Mouse (Mus musculus): ENCODE measurements at regions not wholly inside any gene's neighbourhood (a gene's known extent, or its start where the extent isn't known, plus 50 kb on each side); places are given as distances from the start of the nearest gene placed in this dataset.
"Not testable (repeated sequence)": the region's sequence is repeated elsewhere in the genome, so short reads cannot be mapped to it uniquely, and the experiment has no call there.

GRCm38 (mm10) chr17:6853641-6854040 is 71.1 kb upstream of the Ezr start:
- H3K4me3 ChIP-seq (ENCODE audit: low read depth, low read length): no peak overlapping the region
- no peak overlapping the region for H3K9ac ChIP-seq (ENCODE audit: low read length)
- DNase-seq (ENCODE audit: low spot score): no peak
- no peaks in the 10 kb centered on the region for H3K9me3 ChIP-seq (ENCODE audit: control insufficient read depth, low read length)
- no peaks in the 10 kb centered on the region for H3K4me1 ChIP-seq (replicated peaks; ENCODE audit: control insufficient read depth, insufficient read depth)
- TF ChIP-seq CTCF (IDR thresholded peaks at IDR 0.05; ENCODE audit: low read depth) (no peak), EP300 (optimal IDR thresholded peaks at IDR 0.05) (no peak)
- H3K27me3 ChIP-seq (ENCODE audit: control insufficient read depth, insufficient read depth, low read length): no peaks in the 10 kb centered on the region
- no peak for ATAC-seq (ENCODE audit: low FRiP score, low TSS enrichment)
- no peak overlapping the region for H3K27ac ChIP-seq (replicated peaks)
- H3K36me3 ChIP-seq (ENCODE audit: control insufficient read depth, insufficient read depth, low read length): no peaks in the 10 kb centered on the region
- 73% methylated on average over 6 of the region's 6 CpGs for WGBS
- no peak overlapping the region for H3K4me2 ChIP-seq (replicated peaks; ENCODE audit: low read depth)

- Histone ChIP-seq H3K4me3 (ENCODE audit: low read depth, low read length) (no peak overlapping the region), H3K27ac (replicated peaks) (peak overlapping the region; percentile 4; the same call in 1 of the 2 replicates), H3K9me3 (ENCODE audit: control insufficient read depth, low read length) (no peaks in the 10 kb centered on the region), H3K36me3 (ENCODE audit: control insufficient read depth, insufficient read depth, low read length) (no peaks in the 10 kb centered on the region), H3K4me1 (replicated peaks; ENCODE audit: control insufficient read depth, insufficient read depth) (no peaks in the 10 kb centered on the region), H3K4me2 (replicated peaks; ENCODE audit: low read depth) (no peak overlapping the region), H3K9ac (ENCODE audit: low read length) (no peak overlapping the region), H3K27me3 (ENCODE audit: control insufficient read depth, insufficient read depth, low read length) (no peaks in the 10 kb centered on the region)
- TF ChIP-seq CTCF (IDR thresholded peaks at IDR 0.05; ENCODE audit: low read depth): peak; percentile 59
- no peak for TF ChIP-seq EP300 (optimal IDR thresholded peaks at IDR 0.05)
- DNase-seq (ENCODE audit: low spot score) (peak; percentile 48), ATAC-seq (ENCODE audit: low FRiP score, low TSS enrichment) (peak; percentile 57; the same call in 1 of the 2 replicates)
- 45% methylated on average over 11 of the region's 11 CpGs for WGBS
These were observed 69.8 kb upstream of the Ezr start for GRCm38 (mm10) chr17:6852177-6852947.

GRCm38 (mm10) chr17:6850513-6850912 is 67.9 kb upstream of the Ezr start:
- no peaks in the 10 kb centered on the region for H3K9me3 ChIP-seq (ENCODE audit: control insufficient read depth, low read length)
- TF ChIP-seq EP300 (optimal IDR thresholded peaks at IDR 0.05): no peak
- no peak for TF ChIP-seq CTCF (IDR thresholded peaks at IDR 0.05; ENCODE audit: low read depth)
- no peaks in the 10 kb centered on the region for H3K36me3 ChIP-seq (ENCODE audit: control insufficient read depth, insufficient read depth, low read length)
- H3K4me3 ChIP-seq (ENCODE audit: low read depth, low read length): no peak overlapping the region
- H3K9ac ChIP-seq (ENCODE audit: low read length): no peak overlapping the region
- no peak overlapping the region for H3K27ac ChIP-seq (replicated peaks)
- no peaks in the 10 kb centered on the region for H3K4me1 ChIP-seq (replicated peaks; ENCODE audit: control insufficient read depth, insufficient read depth)
- no peak overlapping the region for H3K4me2 ChIP-seq (replicated peaks; ENCODE audit: low read depth)
- DNase-seq (ENCODE audit: low spot score) (no peak), ATAC-seq (ENCODE audit: low FRiP score, low TSS enrichment) (no peak)
- H3K27me3 ChIP-seq (ENCODE audit: control insufficient read depth, insufficient read depth, low read length): no peaks in the 10 kb centered on the region

- not testable (repeated sequence) for ATAC-seq (ENCODE audit: low FRiP score, low TSS enrichment); H3K4me3 ChIP-seq (ENCODE audit: low read depth, low read length); H3K4me1 ChIP-seq (replicated peaks; ENCODE audit: control insufficient read depth, insufficient read depth); H3K9me3 ChIP-seq (ENCODE audit: control insufficient read depth, low read length); H3K4me2 ChIP-seq (replicated peaks; ENCODE audit: low read depth); H3K9ac ChIP-seq (ENCODE audit: low read length); DNase-seq (ENCODE audit: low spot score); H3K36me3 ChIP-seq (ENCODE audit: control insufficient read depth, insufficient read depth, low read length); H3K27me3 ChIP-seq (ENCODE audit: control insufficient read depth, insufficient read depth, low read length); H3K27ac ChIP-seq (replicated peaks)
- 91% methylated on average over 19 of the region's 19 CpGs for WGBS
These were observed 59.3 kb upstream of the Ezr start for GRCm38 (mm10) chr17:6841781-6842465.

DNA sequence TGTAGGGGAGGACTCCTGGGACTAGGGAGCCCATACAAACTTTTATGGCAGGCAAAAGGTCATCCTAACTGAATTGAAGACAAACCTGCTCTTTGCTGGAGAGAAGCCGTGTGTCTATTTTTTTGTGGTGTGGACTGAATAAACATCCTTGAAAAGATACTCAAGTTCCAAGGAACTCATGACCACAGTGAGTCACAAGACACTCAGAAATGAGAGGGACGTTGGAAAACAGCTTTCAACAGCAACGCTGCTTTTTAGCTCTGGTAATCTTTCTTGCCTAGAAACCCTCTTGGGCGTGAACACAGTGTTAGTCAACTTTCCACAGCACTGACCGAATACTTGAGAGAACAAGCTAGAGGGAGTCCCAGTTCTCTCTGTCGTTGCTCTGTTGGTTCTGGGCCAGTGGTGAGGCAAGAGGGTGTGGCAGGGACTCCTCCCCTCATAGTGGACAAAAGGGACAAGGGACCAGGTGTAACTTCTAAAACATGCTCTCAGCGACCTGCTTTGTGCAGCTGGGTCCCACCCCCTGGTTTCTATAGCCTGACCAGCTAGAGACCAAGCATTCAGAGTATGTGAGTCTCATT is 52.8 kb upstream of the Ezr start:
- Histone ChIP-seq H3K4me2 (replicated peaks; ENCODE audit: low read depth) (no peak overlapping the region), H3K4me3 (ENCODE audit: low read depth, low read length) (no peak overlapping the region), H3K27ac (replicated peaks) (peak overlapping the region; percentile 76), H3K9me3 (ENCODE audit: control insufficient read depth, low read length) (no peaks in the 10 kb centered on the region), H3K27me3 (ENCODE audit: control insufficient read depth, insufficient read depth, low read length) (no peaks in the 10 kb centered on the region), H3K36me3 (ENCODE audit: control insufficient read depth, insufficient read depth, low read length) (no peaks in the 10 kb centered on the region), H3K4me1 (replicated peaks; ENCODE audit: control insufficient read depth, insufficient read depth) (no peaks in the 10 kb centered on the region), H3K9ac (ENCODE audit: low read length) (no peak overlapping the region)
- WGBS: 24% methylated on average over 7 of the region's 7 CpGs
- no peak for TF ChIP-seq EP300 (optimal IDR thresholded peaks at IDR 0.05)
- TF ChIP-seq CTCF (IDR thresholded peaks at IDR 0.05; ENCODE audit: low read depth): peak; percentile 32; the same call in 1 of the 2 replicates
- DNase-seq (ENCODE audit: low spot score) (peak; percentile 91), ATAC-seq (ENCODE audit: low FRiP score, low TSS enrichment) (peak; percentile 98)
